10 mouse cellular contexts compared by ENCODE assay signal in the genomic region with DNA sequence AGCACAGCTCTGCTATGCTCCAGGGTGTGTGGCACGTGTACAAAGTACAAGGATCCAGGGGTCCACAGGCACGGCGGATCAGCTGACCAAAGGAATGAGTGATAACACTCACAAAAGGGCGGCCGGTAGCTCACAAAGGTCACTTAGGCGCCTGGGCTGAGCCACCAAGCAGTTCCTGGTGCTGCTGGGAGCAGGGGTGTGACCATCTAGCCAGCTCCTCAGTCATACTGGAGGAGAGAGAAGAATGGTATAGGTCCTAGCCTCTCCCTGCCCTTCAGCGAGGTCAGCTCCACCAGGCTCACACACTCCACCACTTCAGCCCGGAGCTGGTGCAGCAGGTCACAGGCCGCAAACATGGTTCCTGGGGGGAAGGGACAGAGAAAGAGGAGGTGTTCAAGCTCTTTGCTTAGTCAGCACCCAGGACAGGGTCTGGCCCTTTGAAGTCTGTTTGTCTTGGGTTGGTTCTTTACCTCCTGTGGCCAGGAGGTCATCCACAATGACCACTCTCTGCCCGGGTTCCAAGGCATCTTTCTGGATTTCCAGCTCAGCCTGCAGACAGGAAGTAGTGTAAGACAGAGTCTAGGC. TPM values are rescaled to one million over a fixed set of nuclear protein-coding genes. Genes with fewer than 3 reads are reported as not detected.
DNase-seq lines count a peak whose midpoint lies in the region; ATAC-seq and TF ChIP-seq lines count a peak whose summit lies in the region.
"Had no signal": no experiment of that assay in that cellular context is flagged by ENCODE, and none has a peak within 500 bp of the region (broad histone marks: within the 10 kb centered on the region; RNA-seq: fewer than 3 reads in every experiment).

No protein-coding gene starts in this region.

- peak overlapping the region; percentile 98 for H3K4me3 ChIP-seq in megakaryocyte, embryonic 14.5 days (replicated peaks)
- H3K4me3 ChIP-seq in embryonic fibroblast, embryonic 13.5 days (ENCODE audit: insufficient read depth, low read length): peak overlapping the region; percentile 73; the same call in 1 of the 2 replicates
- no peak overlapping the region for H3K4me3 ChIP-seq in limb, embryonic 13.5 days
- no peak overlapping the region for H3K4me3 ChIP-seq in stomach, postnatal 0 days (ENCODE audit: low read depth, low read length)

- TF ChIP-seq CTCF in embryonic fibroblast, embryonic 13.5 days (IDR thresholded peaks at IDR 0.05; ENCODE audit: borderline replicate concordance, insufficient read depth, low read length): no peak
- no peak for TF ChIP-seq CTCF in stomach, postnatal 0 days (IDR thresholded peaks at IDR 0.05; ENCODE audit: low read depth)

- peak overlapping the region; percentile 77 for H3K4me2 ChIP-seq in limb, embryonic 13.5 days (replicated peaks)
- H3K4me2 ChIP-seq in stomach, postnatal 0 days (replicated peaks; ENCODE audit: low read depth): peak overlapping the region; percentile 69; the same call in 1 of the 2 replicates

- H3K36me3 ChIP-seq in megakaryocyte, embryonic 14.5 days (replicated peaks; ENCODE audit: low read length): peaks cover 72% of the 10 kb centered on the region
- peaks cover 53% of the 10 kb centered on the region for H3K36me3 ChIP-seq in limb, embryonic 13.5 days
- peaks cover 11% of the 10 kb centered on the region for H3K36me3 ChIP-seq in stomach, postnatal 0 days (ENCODE audit: control insufficient read depth, insufficient read depth, low read length)

- 41% methylated on average over 10 of the region's 10 CpGs for WGBS in limb, embryonic 13.5 days
- WGBS in stomach, postnatal 0 days: 37% methylated on average over 10 of the region's 10 CpGs

- TF ChIP-seq POLR2A in embryonic fibroblast, embryonic 13.5 days (IDR thresholded peaks at IDR 0.05; ENCODE audit: low read depth, low read length): no peak

- peaks cover under 1% of the 10 kb centered on the region for H3K27me3 ChIP-seq in megakaryocyte, embryonic 14.5 days (replicated peaks)
- no peaks in the 10 kb centered on the region for H3K27me3 ChIP-seq in limb, embryonic 13.5 days
- H3K27me3 ChIP-seq in stomach, postnatal 0 days (ENCODE audit: control insufficient read depth, insufficient read depth, low read length): no peaks in the 10 kb centered on the region

- DNase-seq in stomach, postnatal 0 days (ENCODE audit: low spot score): peak; percentile 76
- DNase-seq in thymus, postnatal 10 days (ENCODE audit: low spot score in 2 of 2): no peak
- DNase-seq in left cerebral cortex, adult 11 months (ENCODE audit: low spot score): no peak
- DNase-seq in ovary, adult 18-20 months (ENCODE audit: low spot score): no peak
- DNase-seq: gastrocnemius, postnatal 36 days; thymus, postnatal 14 days had no signal

- H3K27ac ChIP-seq in embryonic fibroblast, embryonic 13.5 days (ENCODE audit: insufficient read depth, low read length): no peak overlapping the region
- no peak overlapping the region for H3K27ac ChIP-seq in limb, embryonic 13.5 days
- peak overlapping the region; percentile 71 for H3K27ac ChIP-seq in stomach, postnatal 0 days (replicated peaks)

- H3K9me3 ChIP-seq in megakaryocyte, embryonic 14.5 days: no peaks in the 10 kb centered on the region
- H3K9me3 ChIP-seq in limb, embryonic 13.5 days: no peaks in the 10 kb centered on the region
- no peaks in the 10 kb centered on the region for H3K9me3 ChIP-seq in stomach, postnatal 0 days (ENCODE audit: control insufficient read depth, low read length)

- no peak for ATAC-seq in megakaryocyte, adult 5-6 weeks (ENCODE audit: poor library complexity, severe bottlenecking)
- no peak for ATAC-seq in limb, embryonic 13.5 days (ENCODE audit: low FRiP score, low read depth)
- ATAC-seq in stomach, postnatal 0 days (ENCODE audit: low FRiP score, low TSS enrichment): peak; percentile 65

- H3K4me1 ChIP-seq in megakaryocyte, embryonic 14.5 days: peaks cover 61% of the 10 kb centered on the region
- peaks cover 8% of the 10 kb centered on the region; the same call in 1 of the 2 replicates for H3K4me1 ChIP-seq in embryonic fibroblast, embryonic 13.5 days (ENCODE audit: control insufficient read depth, insufficient read depth, low read length)
- peaks cover 47% of the 10 kb centered on the region for H3K4me1 ChIP-seq in limb, embryonic 13.5 days
- peaks cover 6% of the 10 kb centered on the region; the same call in 1 of the 2 replicates for H3K4me1 ChIP-seq in stomach, postnatal 0 days (replicated peaks; ENCODE audit: control insufficient read depth, insufficient read depth)

- no peak for TF ChIP-seq EP300 in stomach, postnatal 0 days (optimal IDR thresholded peaks at IDR 0.05)

- H3K9ac ChIP-seq in limb, embryonic 13.5 days: 0 out of 2 replicates have a peak overlapping the region, but pooled peaks have one; percentile 10
- H3K9ac ChIP-seq in stomach, postnatal 0 days (ENCODE audit: low read length): no peak overlapping the region

RNA-seq across cellular contexts. Expression of gene Aprt, which starts 1.9 kb away (rescaled TPM):
- polyA plus RNA-seq in megakaryocyte, embryonic 14.5 days (2012; ENCODE audit: insufficient read depth, low replicate concordance): 257 and 338 TPM in 2 replicates
- total RNA-seq in megakaryocyte, adult 5-6 weeks (2015): 272 and 308 TPM in 2 replicates
- 132 and 149 TPM in 2 replicates for total RNA-seq in megakaryocyte, adult 5-6 weeks (2017)
- 140 and 214 TPM in 2 replicates for polyA plus RNA-seq in embryonic fibroblast, embryonic 13.5 days (2011; ENCODE audit: insufficient read length, low read depth, missing spikeins)
- polyA plus RNA-seq in limb, embryonic 13.5 days (2015; fragmentation: Nextera tagmentation; extraction: Ambion mirVana): 335 and 351 TPM in 2 replicates
- polyA plus RNA-seq in stomach, postnatal 0 days (2015; fragmentation: Nextera tagmentation; extraction: Ambion mirVana): 311 and 314 TPM in 2 replicates

RNA-seq across cellular contexts. Expression of gene Cdt1, which starts 6.9 kb away (rescaled TPM):
- 68.9 and 81.7 TPM in 2 replicates for polyA plus RNA-seq in megakaryocyte, embryonic 14.5 days (2012; ENCODE audit: insufficient read depth, low replicate concordance)
- 41.7 and 41.9 TPM in 2 replicates for total RNA-seq in megakaryocyte, adult 5-6 weeks (2015)
- total RNA-seq in megakaryocyte, adult 5-6 weeks (2017): 28.4 and 34.1 TPM in 2 replicates
- polyA plus RNA-seq in embryonic fibroblast, embryonic 13.5 days (2011; ENCODE audit: insufficient read length, low read depth, missing spikeins): 11.8 and 15.9 TPM in 2 replicates
- 39.3 and 40.2 TPM in 2 replicates for polyA plus RNA-seq in limb, embryonic 13.5 days (2015; fragmentation: Nextera tagmentation; extraction: Ambion mirVana)
- 11.8 TPM in 2 replicates for polyA plus RNA-seq in stomach, postnatal 0 days (2015; fragmentation: Nextera tagmentation; extraction: Ambion mirVana)

RNA-seq across cellular contexts. Expression of gene Piezo1, which starts 23.6 kb away (rescaled TPM):
- 25.0 and 60.9 TPM in 2 replicates for polyA plus RNA-seq in megakaryocyte, embryonic 14.5 days (2012; ENCODE audit: insufficient read depth, low replicate concordance)
- 27.4 and 34.6 TPM in 2 replicates for total RNA-seq in megakaryocyte, adult 5-6 weeks (2015)
- 30.0 and 35.9 TPM in 2 replicates for total RNA-seq in megakaryocyte, adult 5-6 weeks (2017)
- polyA plus RNA-seq in embryonic fibroblast, embryonic 13.5 days (2011; ENCODE audit: insufficient read length, low read depth, missing spikeins): 146 and 158 TPM in 2 replicates
- polyA plus RNA-seq in limb, embryonic 13.5 days (2015; fragmentation: Nextera tagmentation; extraction: Ambion mirVana): 14.0 and 14.7 TPM in 2 replicates
- polyA plus RNA-seq in stomach, postnatal 0 days (2015; fragmentation: Nextera tagmentation; extraction: Ambion mirVana): 7.0 and 8.2 TPM in 2 replicates

RNA-seq across cellular contexts. Expression of gene Galns, which starts 36.5 kb away (rescaled TPM):
- polyA plus RNA-seq in megakaryocyte, embryonic 14.5 days (2012; ENCODE audit: insufficient read depth, low replicate concordance): 12.6 and 15.3 TPM in 2 replicates
- 52.6 and 53.0 TPM in 2 replicates for total RNA-seq in megakaryocyte, adult 5-6 weeks (2015)
- 57.5 and 63.1 TPM in 2 replicates for total RNA-seq in megakaryocyte, adult 5-6 weeks (2017)
- polyA plus RNA-seq in embryonic fibroblast, embryonic 13.5 days (2011; ENCODE audit: insufficient read length, low read depth, missing spikeins): 12.1 and 15.4 TPM in 2 replicates
- 9.0 and 9.7 TPM in 2 replicates for polyA plus RNA-seq in limb, embryonic 13.5 days (2015; fragmentation: Nextera tagmentation; extraction: Ambion mirVana)
- 8.2 TPM in 2 replicates for polyA plus RNA-seq in stomach, postnatal 0 days (2015; fragmentation: Nextera tagmentation; extraction: Ambion mirVana)

RNA-seq across cellular contexts. Expression of gene Trappc2l, which starts 36.7 kb away (rescaled TPM):
- polyA plus RNA-seq in megakaryocyte, embryonic 14.5 days (2012; ENCODE audit: insufficient read depth, low replicate concordance): 2.2 TPM in 1 of 2 replicates, not detected in the other
- total RNA-seq in megakaryocyte, adult 5-6 weeks (2015): 85.8 and 88.2 TPM in 2 replicates
- 33.0 and 37.6 TPM in 2 replicates for total RNA-seq in megakaryocyte, adult 5-6 weeks (2017)
- polyA plus RNA-seq in embryonic fibroblast, embryonic 13.5 days (2011; ENCODE audit: insufficient read length, low read depth, missing spikeins): 44.2 and 45.8 TPM in 2 replicates
- 49.6 and 55.6 TPM in 2 replicates for polyA plus RNA-seq in limb, embryonic 13.5 days (2015; fragmentation: Nextera tagmentation; extraction: Ambion mirVana)
- 48.0 and 49.5 TPM in 2 replicates for polyA plus RNA-seq in stomach, postnatal 0 days (2015; fragmentation: Nextera tagmentation; extraction: Ambion mirVana)

Comparison
In these comparisons a context has a peak if more than half of its experiments do, and no peak if none do; other contexts are left out.
1. H3K4me3 ChIP-seq: peak in megakaryocyte, embryonic 14.5 days (single experiment) and embryonic fibroblast, embryonic 13.5 days (single experiment); none in limb, embryonic 13.5 days (single experiment) and stomach, postnatal 0 days (single experiment).